Mouse (Mus musculus): ENCODE results near the gene Kcnk18. TPM values are rescaled to one million over a fixed set of nuclear protein-coding genes. Genes with fewer than 3 reads are reported as not detected.
A peak's percentile ranks its signal among the peaks of the same experiment; 100 is the strongest.

The Kcnk18 gene
- polyA plus RNA-seq (2012; ENCODE audit: insufficient read depth, insufficient read length, low replicate concordance, missing spikeins), result not detected in 2 replicates

- 92% methylated on average over 8 of the region's 8 CpGs for WGBS
- no peak for TF ChIP-seq POLR2A (IDR thresholded peaks at IDR 0.05; ENCODE audit: insufficient read depth, low read depth, low read length)
- TF ChIP-seq CTCF (IDR thresholded peaks at IDR 0.05; ENCODE audit: insufficient read depth, low read depth, low read length), result no peak
- Histone ChIP-seq H3K27ac (ENCODE audit: insufficient read depth, low read depth, low read length) (no peak within 1 kb of the TSS), H3K4me3 (ENCODE audit: insufficient read depth, low read depth, low read length) (no peak within 1 kb of the TSS), H3K4me1 (ENCODE audit: control insufficient read depth, insufficient read depth, low read length) (no peaks in the 10 kb centered on the region)
These were observed at the start of gene Kcnk18 for GRCm38 (mm10) chr19:59218991-59219390. Gene Kcnk18 (plus strand): TSS chr19:59219214.

DNA sequence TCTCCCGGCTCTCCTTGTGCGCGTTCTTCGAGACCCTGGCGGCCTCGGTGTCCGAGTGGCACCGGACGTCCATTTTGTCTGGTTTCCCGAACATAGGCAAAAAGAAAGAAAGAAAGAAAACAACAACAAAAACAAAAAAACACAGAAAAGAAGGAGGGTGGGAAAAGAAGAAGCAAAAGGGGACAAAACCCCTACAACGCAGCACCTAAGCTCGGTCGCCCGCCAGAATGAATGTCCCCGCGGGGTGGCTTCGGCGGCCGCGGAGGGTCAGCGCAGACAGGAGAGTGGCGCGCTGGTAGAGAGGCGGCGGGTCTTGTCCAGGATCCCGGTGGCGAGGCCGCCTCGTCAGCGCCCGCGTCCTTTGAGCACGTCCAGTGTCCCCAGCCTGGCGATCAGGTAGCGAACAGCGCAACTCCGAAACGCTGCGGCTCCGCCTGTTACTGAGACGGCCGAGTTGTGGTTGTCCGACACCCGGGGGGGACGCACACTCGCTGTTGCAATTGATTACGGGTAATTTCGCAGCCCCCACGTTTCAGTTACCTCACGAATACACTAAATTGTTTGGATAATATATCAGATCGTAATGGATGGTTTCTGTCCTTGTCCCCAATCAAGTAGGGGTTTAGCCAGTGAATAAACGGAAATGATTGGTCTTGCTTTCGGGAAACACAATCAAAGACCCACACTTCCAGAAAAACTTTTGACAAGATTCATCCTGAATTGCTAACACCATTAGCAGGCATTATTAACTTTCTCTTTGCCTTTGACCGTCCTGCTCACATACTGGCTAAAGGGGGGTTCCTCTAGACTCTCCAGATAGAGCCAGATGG is 48.9 kb upstream of the Kcnk18 start, which contains the start of gene Vax1:
Vax1 (minus strand) TSS at position 121 of the 830 bp plus-strand sequence.
- H3K4me3 ChIP-seq (ENCODE audit: insufficient read depth, low read depth, low read length), result peak within 1 kb of the TSS; percentile 36
- 2% methylated on average over 54 of the region's 54 CpGs for WGBS
- no peak within 1 kb of the TSS for H3K27ac ChIP-seq (ENCODE audit: insufficient read depth, low read depth, low read length)
- H3K4me1 ChIP-seq (ENCODE audit: control insufficient read depth, insufficient read depth, low read length), result peaks cover 30% of the 10 kb centered on the region
- TF ChIP-seq CTCF (IDR thresholded peaks at IDR 0.05; ENCODE audit: insufficient read depth, low read depth, low read length) (no peak), POLR2A (IDR thresholded peaks at IDR 0.05; ENCODE audit: insufficient read depth, low read depth, low read length) (no peak)

DNA sequence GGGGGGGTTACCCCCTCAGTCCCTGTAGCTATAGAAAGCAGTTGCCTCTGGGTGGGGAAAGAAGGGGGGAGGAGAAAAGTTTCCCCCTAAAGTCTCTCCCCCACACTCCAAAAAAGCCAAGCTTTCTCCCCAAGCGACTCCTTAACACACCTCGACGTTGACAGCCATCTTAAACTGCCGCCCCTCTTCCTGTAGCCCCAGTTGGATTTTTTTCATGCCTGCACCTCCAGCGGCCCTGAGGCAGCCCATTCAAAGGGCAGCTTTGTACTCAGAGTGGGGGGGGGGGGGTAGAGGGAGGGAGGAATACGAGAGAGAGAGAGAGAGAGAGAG is 48.3 kb upstream of the Kcnk18 start:
- Histone ChIP-seq H3K4me3 (ENCODE audit: insufficient read depth, low read depth, low read length) (no peak overlapping the region; the same call in 1 of the 2 replicates), H3K27ac (ENCODE audit: insufficient read depth, low read depth, low read length) (no peak overlapping the region), H3K4me1 (ENCODE audit: control insufficient read depth, insufficient read depth, low read length) (peaks cover 30% of the 10 kb centered on the region)
- 3% methylated on average over 6 of the region's 6 CpGs for WGBS
- TF ChIP-seq CTCF (IDR thresholded peaks at IDR 0.05; ENCODE audit: insufficient read depth, low read depth, low read length) (no peak), POLR2A (IDR thresholded peaks at IDR 0.05; ENCODE audit: insufficient read depth, low read depth, low read length) (no peak)

DNA sequence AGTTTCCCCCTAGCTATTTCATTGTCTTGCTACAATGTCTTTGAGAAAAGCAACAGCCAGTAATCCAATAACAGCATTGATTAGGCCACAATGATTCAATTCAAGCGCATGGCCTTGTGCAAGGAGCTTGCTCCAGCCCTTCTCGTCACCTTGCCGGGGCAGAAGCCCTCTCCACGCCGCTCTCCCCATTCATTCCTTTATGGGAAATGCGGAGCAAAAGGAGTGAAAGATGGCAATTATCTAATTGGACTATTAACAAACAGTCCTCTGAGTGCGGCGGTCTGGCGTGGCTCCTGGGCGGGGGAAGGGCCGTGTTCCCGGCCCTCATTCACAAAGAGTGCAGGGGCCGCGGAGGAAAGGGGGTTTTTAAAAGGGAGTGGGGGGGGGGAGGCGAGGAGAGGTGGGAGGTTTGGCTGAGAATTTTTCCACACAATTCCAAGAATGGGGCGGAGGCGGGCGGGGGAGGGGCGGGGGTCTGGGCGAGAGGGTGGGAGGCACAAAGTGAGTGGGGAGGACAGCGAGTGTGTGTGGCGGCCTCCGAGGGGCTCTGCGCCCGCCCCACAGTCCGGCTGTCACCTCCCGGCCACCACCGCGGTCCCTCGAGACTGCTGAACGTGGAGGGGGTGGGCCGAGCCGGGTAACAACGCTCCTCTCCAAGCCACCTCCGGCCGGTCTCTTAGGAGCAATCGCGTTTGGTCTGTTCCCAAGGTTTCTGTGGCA is 47.7 kb upstream of the Kcnk18 start:
- H3K4me3 ChIP-seq (ENCODE audit: insufficient read depth, low read depth, low read length), result no peak overlapping the region; the same call in 1 of the 2 replicates
- 8% methylated on average over 31 of the region's 38 CpGs for WGBS
- no peak overlapping the region for H3K27ac ChIP-seq (ENCODE audit: insufficient read depth, low read depth, low read length)
- H3K4me1 ChIP-seq (ENCODE audit: control insufficient read depth, insufficient read depth, low read length), result peaks cover 26% of the 10 kb centered on the region
- TF ChIP-seq CTCF (IDR thresholded peaks at IDR 0.05; ENCODE audit: insufficient read depth, low read depth, low read length) (no peak), POLR2A (IDR thresholded peaks at IDR 0.05; ENCODE audit: insufficient read depth, low read depth, low read length) (no peak)

- Histone ChIP-seq H3K27ac (ENCODE audit: insufficient read depth, low read depth, low read length) (no peak overlapping the region), H3K4me3 (ENCODE audit: insufficient read depth, low read depth, low read length) (no peak overlapping the region), H3K4me1 (ENCODE audit: control insufficient read depth, insufficient read depth, low read length) (peaks cover 21% of the 10 kb centered on the region)
- WGBS, result 29% methylated on average over 19 of the region's 19 CpGs
- no peak for TF ChIP-seq CTCF (IDR thresholded peaks at IDR 0.05; ENCODE audit: insufficient read depth, low read depth, low read length)
- no peak for TF ChIP-seq POLR2A (IDR thresholded peaks at IDR 0.05; ENCODE audit: insufficient read depth, low read depth, low read length)
These were observed 47.2 kb upstream of the Kcnk18 start for GRCm38 (mm10) chr19:59171871-59172245.

DNA sequence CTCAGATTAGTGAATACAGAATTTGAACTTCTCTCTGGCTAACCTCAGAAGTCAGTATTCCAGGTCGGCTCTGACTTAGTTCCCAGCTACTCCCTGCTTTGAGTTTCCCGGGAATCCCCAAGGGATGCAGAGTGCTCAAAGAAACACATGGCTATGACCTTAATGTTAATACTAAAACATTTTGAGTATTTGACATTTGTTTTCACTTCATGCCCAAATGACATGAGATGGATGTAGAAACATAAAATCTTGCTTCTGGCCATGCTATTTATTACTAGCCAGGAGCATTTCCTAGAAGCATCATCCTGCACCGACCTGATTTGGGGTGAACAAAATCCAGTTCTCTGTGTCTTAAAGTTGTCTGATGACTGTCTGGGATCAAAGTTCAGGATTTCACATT is 46.2 kb upstream of the Kcnk18 start:
- H3K4me3 ChIP-seq (ENCODE audit: insufficient read depth, low read depth, low read length), result no peak overlapping the region
- TF ChIP-seq POLR2A (IDR thresholded peaks at IDR 0.05; ENCODE audit: insufficient read depth, low read depth, low read length) (no peak), CTCF (IDR thresholded peaks at IDR 0.05; ENCODE audit: insufficient read depth, low read depth, low read length) (no peak)
- no peak overlapping the region for H3K27ac ChIP-seq (ENCODE audit: insufficient read depth, low read depth, low read length)
- WGBS, result 53% methylated on average over 3 of the region's 3 CpGs
- H3K4me1 ChIP-seq (ENCODE audit: control insufficient read depth, insufficient read depth, low read length), result peaks cover 20% of the 10 kb centered on the region

DNA sequence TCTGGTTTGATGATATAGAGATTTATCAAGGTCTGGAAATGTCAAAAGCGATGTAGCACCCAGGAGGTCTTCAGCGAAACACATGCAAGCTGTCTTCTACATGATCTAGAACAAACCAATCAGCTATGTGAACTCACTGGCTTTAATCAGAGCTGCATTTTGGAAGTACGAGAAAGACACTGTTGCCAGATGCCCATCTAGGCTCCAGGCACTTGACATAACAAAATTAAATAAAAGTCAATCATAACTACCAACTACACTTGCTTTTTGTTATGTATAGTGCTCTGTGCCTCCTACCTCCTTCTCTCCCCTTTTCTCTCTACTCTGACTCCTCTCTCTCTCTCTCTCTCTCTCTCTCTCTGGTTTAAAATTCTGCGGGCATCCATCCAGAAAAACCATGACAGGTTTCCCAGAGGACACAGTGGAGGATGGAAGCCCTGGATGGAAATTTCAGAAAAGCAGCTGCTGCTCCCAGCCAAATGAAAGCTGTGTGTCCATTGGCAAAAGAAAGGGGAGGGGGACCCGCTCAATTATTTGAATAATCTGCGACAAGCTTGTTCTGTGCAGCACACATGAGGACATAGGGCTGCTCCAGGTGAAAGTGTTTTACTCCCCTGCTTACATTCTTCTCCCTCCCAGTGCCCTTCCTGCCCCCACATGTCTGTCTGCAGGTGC is 45.5 kb upstream of the Kcnk18 start:
- H3K27ac ChIP-seq (ENCODE audit: insufficient read depth, low read depth, low read length), result no peak overlapping the region
- H3K4me1 ChIP-seq (ENCODE audit: control insufficient read depth, insufficient read depth, low read length), result peaks cover 20% of the 10 kb centered on the region
- WGBS, result 45% methylated on average over 6 of the region's 6 CpGs
- no peak overlapping the region for H3K4me3 ChIP-seq (ENCODE audit: insufficient read depth, low read depth, low read length)
- TF ChIP-seq CTCF (IDR thresholded peaks at IDR 0.05; ENCODE audit: insufficient read depth, low read depth, low read length) (no peak), POLR2A (IDR thresholded peaks at IDR 0.05; ENCODE audit: insufficient read depth, low read depth, low read length) (no peak)

- Histone ChIP-seq H3K4me1 (ENCODE audit: control insufficient read depth, insufficient read depth, low read length) (no peaks in the 10 kb centered on the region), H3K27ac (ENCODE audit: insufficient read depth, low read depth, low read length) (no peak overlapping the region), H3K4me3 (ENCODE audit: insufficient read depth, low read depth, low read length) (no peak overlapping the region)
- no peak for TF ChIP-seq CTCF (IDR thresholded peaks at IDR 0.05; ENCODE audit: insufficient read depth, low read depth, low read length)
- no peak for TF ChIP-seq POLR2A (IDR thresholded peaks at IDR 0.05; ENCODE audit: insufficient read depth, low read depth, low read length)
- whole genome bisulfite sequencing, result 38% methylated on average over 3 of the region's 3 CpGs
These were observed 35.0 kb upstream of the Kcnk18 start for GRCm38 (mm10) chr19:59184000-59184399.

Data from olfactory bulb, adult 2 months (tissue).